Mouse (Mus musculus) neural tube, embryonic 11.5 days (tissue): ENCODE measurements at regions not wholly inside any gene's neighbourhood (a gene's known extent, or its start where the extent isn't known, plus 50 kb on each side); places are given as distances from the start of the nearest gene placed in this dataset.
"Not testable (repeated sequence)": the region's sequence is repeated elsewhere in the genome, so short reads cannot be mapped to it uniquely, and the experiment has no call there.

Experiments
- ATAC-seq: fragments of 200-750 bp; cut with Nextera tagmentation; 2 replicates; pipeline ENCODE4 v1.8.0; 2017; ENCODE audit warnings: moderate number of reproducible peaks, mild to moderate bottlenecking, moderate TSS enrichment, moderate library complexity; ENCODE audit not compliant: insufficient read depth, low FRiP score, low TSS enrichment
- DNase-seq: peaks from one replicate; pipeline ENCODE4 v3.0.0-alpha.2; 2015; ENCODE audit warnings: low spot score
- H3K27ac ChIP-seq: fragments of 300-500 bp; sonication (generic); 2 replicates; pipeline ENCODE4 v1.5.1; 2014; ENCODE audit warnings: low read depth, mild to moderate bottlenecking, low read length
- H3K27me3 ChIP-seq: fragments of 300-500 bp; sonication (generic); 2 replicates; pipeline ENCODE4 v1.6.1; 2014; ENCODE audit warnings: mild to moderate bottlenecking, low read length, mixed read lengths; ENCODE audit not compliant: control insufficient read depth, insufficient read depth
- H3K36me3 ChIP-seq: fragments of 300-500 bp; sonication (generic); 2 replicates; pipeline ENCODE4 v1.6.1; 2014; ENCODE audit warnings: mild to moderate bottlenecking, low read length, moderate library complexity, mixed read lengths; ENCODE audit not compliant: control insufficient read depth, insufficient read depth
- H3K4me1 ChIP-seq: fragments of 300-500 bp; sonication (generic); 2 replicates; pipeline ENCODE4 v1.6.1; 2014; ENCODE audit warnings: low read length, mixed read lengths; ENCODE audit not compliant: control insufficient read depth, insufficient read depth
- H3K4me2 ChIP-seq: fragments of 300-500 bp; sonication (generic); 2 replicates; pipeline ENCODE4 v1.6.1; 2014; ENCODE audit warnings: low read depth, mild to moderate bottlenecking, moderate library complexity
- H3K4me3 ChIP-seq: fragments of 300-500 bp; sonication (generic); 2 replicates; pipeline ENCODE4 v1.5.1; 2014; ENCODE audit warnings: low read depth, low read length
- H3K9ac ChIP-seq: fragments of 300-500 bp; sonication (generic); 2 replicates; pipeline ENCODE4 v1.6.1; 2014; ENCODE audit warnings: mild to moderate bottlenecking, low read length
- H3K9me3 ChIP-seq: fragments of 300-500 bp; sonication (generic); 2 replicates; pipeline ENCODE4 v1.6.1; 2016; ENCODE audit warnings: low read length; ENCODE audit not compliant: control insufficient read depth
- WGBS: fragments of 180-500 bp; shearing (Covaris S2); extraction: QIAGEN DNeasy Blood & Tissue Kit; methylation state at CpG from one replicate; pipeline ENCODE4 v1.1.7; 2014; 5-methylcytosine and 5-hydroxymethylcytosine counted together

DNA sequence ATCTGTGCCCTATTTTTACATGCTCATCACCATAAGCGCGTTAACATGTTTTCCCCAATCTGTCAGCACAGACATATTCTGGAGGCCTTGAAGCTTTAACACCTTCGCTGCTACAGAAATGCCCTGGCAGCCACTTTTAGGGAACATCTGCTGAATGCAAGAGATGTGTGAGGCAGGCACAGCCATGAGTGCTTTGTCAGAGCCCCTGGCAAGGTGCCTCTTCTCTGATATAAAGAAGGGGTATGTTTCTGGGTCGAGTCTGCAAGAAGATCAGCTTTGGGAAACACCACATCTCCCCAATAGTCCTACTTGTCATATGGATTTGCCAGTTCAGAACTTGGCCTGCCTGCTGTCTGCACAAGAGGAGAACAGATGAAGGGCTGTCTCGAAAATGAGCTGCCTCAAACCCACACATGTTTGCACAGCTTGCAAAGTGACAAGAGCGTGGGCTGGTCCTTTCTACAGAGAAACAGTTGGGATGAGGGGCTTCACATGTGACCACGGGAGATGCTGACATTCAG, 1263.3 kb upstream of the Klhl29 start:
- Histone ChIP-seq H3K4me3 (no peak overlapping the region), H3K4me2 (no peak overlapping the region), H3K4me1 (no peaks in the 10 kb centered on the region), H3K27ac (no peak overlapping the region), H3K9ac (no peak overlapping the region), H3K36me3 (no peaks in the 10 kb centered on the region), H3K27me3 (no peaks in the 10 kb centered on the region), H3K9me3 (no peaks in the 10 kb centered on the region)
- ATAC-seq: no peak
- WGBS: 82% methylated on average over 7 of the region's 7 CpGs
- DNase-seq: no peak

DNA sequence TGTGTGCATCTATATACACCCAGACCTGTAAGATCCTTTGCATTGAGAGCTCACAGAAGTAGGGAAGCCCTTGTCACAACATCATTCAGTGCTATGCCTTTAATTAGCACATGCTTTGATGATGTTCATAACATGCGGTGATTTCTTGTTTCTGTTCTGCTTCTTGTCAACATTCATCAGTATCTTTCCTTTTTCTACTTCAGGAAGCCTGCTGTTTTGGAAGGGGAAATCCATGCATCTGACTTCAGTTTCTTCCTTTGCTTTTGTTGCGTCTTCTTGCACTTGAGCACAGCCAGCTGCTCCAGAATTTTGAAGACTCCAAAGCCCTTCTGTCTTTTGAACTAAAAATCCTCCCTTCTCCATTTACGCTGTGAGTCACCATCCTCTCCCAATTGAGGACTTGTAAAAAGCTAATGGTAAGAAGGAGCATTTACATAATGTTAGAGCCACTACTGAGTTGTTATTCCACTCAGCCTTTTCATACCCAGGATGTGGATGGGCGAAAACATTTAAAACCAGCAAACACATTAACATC, 1262.4 kb upstream of the Klhl29 start:
- Histone ChIP-seq H3K9me3 (no peaks in the 10 kb centered on the region), H3K9ac (no peak overlapping the region), H3K4me3 (no peak overlapping the region), H3K4me2 (no peak overlapping the region), H3K4me1 (no peaks in the 10 kb centered on the region), H3K27ac (no peak overlapping the region), H3K36me3 (no peaks in the 10 kb centered on the region), H3K27me3 (no peaks in the 10 kb centered on the region)
- ATAC-seq: no peak
- 86% methylated on average over 4 of the region's 4 CpGs for WGBS
- DNase-seq: no peak

GRCm38 (mm10) chr12:6622575-6623146, 1247.2 kb upstream of the Klhl29 start:
- Histone ChIP-seq H3K27me3 (no peaks in the 10 kb centered on the region), H3K9ac (no peak overlapping the region), H3K9me3 (no peaks in the 10 kb centered on the region), H3K4me1 (no peaks in the 10 kb centered on the region), H3K27ac (no peak overlapping the region), H3K4me2 (no peak overlapping the region), H3K4me3 (no peak overlapping the region), H3K36me3 (no peaks in the 10 kb centered on the region)
- no peak for ATAC-seq
- no peak for DNase-seq
- 73% methylated on average over 1 of the region's 1 CpGs for WGBS

GRCm38 (mm10) chr12:6601111-6601510, 1225.6 kb upstream of the Klhl29 start:
- Histone ChIP-seq H3K9ac (no peak overlapping the region), H3K4me1 (no peaks in the 10 kb centered on the region), H3K36me3 (no peaks in the 10 kb centered on the region), H3K4me2 (no peak overlapping the region), H3K4me3 (no peak overlapping the region), H3K27ac (no peak overlapping the region), H3K9me3 (no peaks in the 10 kb centered on the region), H3K27me3 (no peaks in the 10 kb centered on the region)
- 68% methylated on average over 1 of the region's 1 CpGs for WGBS
- ATAC-seq (no peak), DNase-seq (no peak)

DNA sequence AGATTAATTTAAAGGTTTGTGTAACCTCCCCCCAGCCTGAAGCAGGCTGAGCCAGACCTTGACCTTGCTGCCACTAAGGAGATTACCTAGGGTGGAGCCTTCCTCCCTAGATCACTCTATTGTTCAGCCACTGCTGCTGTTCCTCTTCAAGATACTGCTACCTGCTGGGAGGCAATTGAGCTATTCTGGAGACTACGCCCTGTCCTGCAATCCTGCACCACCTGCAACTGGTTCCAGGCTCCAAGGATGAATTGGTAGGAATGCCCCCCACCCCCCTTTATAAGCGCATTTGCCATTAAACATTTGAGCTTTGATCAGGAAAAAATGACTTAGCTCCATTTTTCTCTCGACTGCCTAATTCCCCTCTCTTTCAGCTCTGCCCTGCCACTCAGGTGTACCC, 1220.0 kb upstream of the Klhl29 start:
- DNase-seq, H3K27ac ChIP-seq, H3K36me3 ChIP-seq, H3K9me3 ChIP-seq, H3K4me2 ChIP-seq, ATAC-seq, H3K27me3 ChIP-seq, H3K4me1 ChIP-seq, H3K4me3 ChIP-seq, H3K9ac ChIP-seq: not testable (repeated sequence)
- 54% methylated on average over 3 of the region's 3 CpGs for WGBS

DNA sequence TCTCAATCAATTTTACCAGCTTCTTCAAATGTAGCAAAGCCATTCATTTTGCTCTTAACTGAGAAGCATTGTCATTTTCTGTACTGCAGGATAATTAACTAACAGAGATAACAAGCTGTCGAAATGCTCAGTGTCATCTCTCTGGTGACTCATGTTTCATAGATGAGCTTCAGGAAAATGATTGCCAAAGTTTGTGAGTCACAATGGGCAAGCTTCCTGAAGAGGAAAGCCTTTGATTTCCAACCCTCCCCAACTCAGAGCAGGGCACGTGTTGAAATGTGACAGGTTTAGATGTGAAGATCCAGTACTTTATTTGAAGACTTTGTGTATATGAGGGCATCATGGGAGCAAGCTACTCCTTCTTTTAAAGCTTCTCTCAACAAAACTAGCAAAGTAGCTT, 1214.7 kb upstream of the Klhl29 start:
- DNase-seq: no peak
- Histone ChIP-seq H3K27me3 (no peaks in the 10 kb centered on the region), H3K4me3 (no peak overlapping the region), H3K4me2 (no peak overlapping the region), H3K9ac (no peak overlapping the region), H3K9me3 (no peaks in the 10 kb centered on the region), H3K4me1 (no peaks in the 10 kb centered on the region), H3K36me3 (no peaks in the 10 kb centered on the region), H3K27ac (no peak overlapping the region)
- WGBS: 80% methylated on average over 2 of the region's 2 CpGs
- no peak for ATAC-seq

DNA sequence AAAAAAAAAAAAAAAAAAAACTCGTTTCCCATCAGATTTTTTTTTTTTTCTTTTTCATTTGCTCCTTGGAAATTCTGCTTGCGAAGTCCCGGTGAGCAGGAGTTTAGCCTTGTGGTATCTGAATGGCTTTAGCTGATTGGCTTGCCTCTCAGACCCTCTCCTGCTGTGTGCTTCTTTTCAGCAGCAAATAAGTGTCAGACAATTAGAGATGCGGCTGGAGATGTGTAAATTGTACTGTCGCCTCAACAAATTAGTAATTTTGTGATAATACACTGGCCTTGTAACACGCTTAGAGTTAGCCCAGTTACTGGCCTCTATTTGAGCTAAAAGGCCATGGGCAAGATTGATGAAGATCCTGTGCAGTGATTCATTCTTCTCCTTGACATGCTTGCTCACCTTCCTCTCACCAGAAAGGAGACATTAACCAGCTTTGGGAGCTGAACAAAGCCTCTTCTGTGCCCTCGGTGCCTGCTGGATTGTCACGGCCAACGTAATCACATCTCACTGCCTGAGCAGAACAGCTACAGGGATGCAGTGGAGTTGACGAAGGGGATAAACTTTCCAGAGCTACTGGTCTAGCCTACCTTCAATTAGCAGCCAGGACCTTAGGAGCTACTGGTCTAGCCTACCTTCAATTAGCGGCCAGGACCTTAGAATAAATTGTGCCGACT, 1212.7 kb upstream of the Klhl29 start:
- no peak overlapping the region for H3K4me2 ChIP-seq
- ATAC-seq: no peak
- peak; percentile 9 for DNase-seq

GRCm38 (mm10) chr12:6580195-6580594, 1204.7 kb upstream of the Klhl29 start:
- H3K36me3 ChIP-seq: no peaks in the 10 kb centered on the region
- DNase-seq: no peak
- no peak for ATAC-seq

More for the DNA sequence above, 1212.7 kb upstream of the Klhl29 start:
- H3K9ac ChIP-seq: no peak overlapping the region
- H3K27ac ChIP-seq: no peak overlapping the region
- no peak overlapping the region for H3K4me3 ChIP-seq
- H3K4me1 ChIP-seq: no peaks in the 10 kb centered on the region
- no peaks in the 10 kb centered on the region for H3K9me3 ChIP-seq
- H3K27me3 ChIP-seq: no peaks in the 10 kb centered on the region
- WGBS: 45% methylated on average over 12 of the region's 12 CpGs
- no peaks in the 10 kb centered on the region for H3K36me3 ChIP-seq

DNA sequence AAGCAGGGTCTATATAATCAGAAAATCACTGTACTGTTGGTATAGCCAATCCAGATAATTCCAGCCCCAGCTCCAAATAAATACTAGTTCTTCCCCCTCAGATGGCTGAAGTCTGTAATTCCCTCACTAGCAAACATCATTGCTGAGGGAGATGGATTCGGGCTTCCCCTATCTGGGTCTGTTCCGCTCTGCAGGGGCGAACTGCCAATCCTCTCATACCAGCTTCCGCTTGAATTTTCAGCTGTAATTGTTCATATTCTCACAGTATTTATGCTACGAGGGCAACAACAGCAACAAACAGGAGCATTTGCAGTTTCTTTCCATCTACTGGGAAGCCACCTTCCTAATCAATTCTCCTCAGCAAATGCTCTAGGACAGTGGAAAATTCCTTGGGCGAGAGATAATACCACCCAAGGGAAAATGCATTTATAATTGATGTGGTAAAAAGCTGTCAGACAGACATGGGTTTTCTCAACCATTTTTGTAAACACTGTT, 1201.4 kb upstream of the Klhl29 start:
- Histone ChIP-seq H3K27me3 (no peaks in the 10 kb centered on the region), H3K27ac (no peak overlapping the region), H3K36me3 (no peaks in the 10 kb centered on the region), H3K4me3 (no peak overlapping the region), H3K9me3 (no peaks in the 10 kb centered on the region), H3K4me1 (no peaks in the 10 kb centered on the region), H3K4me2 (no peak overlapping the region), H3K9ac (no peak overlapping the region)
- 87% methylated on average over 6 of the region's 6 CpGs for WGBS
- ATAC-seq: no peak
- DNase-seq: no peak

More at GRCm38 (mm10) chr12:6580195-6580594, 1204.7 kb upstream of the Klhl29 start:
- H3K4me1 ChIP-seq: no peaks in the 10 kb centered on the region
- no peak overlapping the region for H3K27ac ChIP-seq
- H3K9ac ChIP-seq: no peak overlapping the region
- H3K9me3 ChIP-seq: no peaks in the 10 kb centered on the region
- H3K27me3 ChIP-seq: no peaks in the 10 kb centered on the region
- no peak overlapping the region for H3K4me2 ChIP-seq
- no peak overlapping the region for H3K4me3 ChIP-seq
